Mouse (Mus musculus): ENCODE results near the gene Mypn.

The Mypn gene

DNA sequence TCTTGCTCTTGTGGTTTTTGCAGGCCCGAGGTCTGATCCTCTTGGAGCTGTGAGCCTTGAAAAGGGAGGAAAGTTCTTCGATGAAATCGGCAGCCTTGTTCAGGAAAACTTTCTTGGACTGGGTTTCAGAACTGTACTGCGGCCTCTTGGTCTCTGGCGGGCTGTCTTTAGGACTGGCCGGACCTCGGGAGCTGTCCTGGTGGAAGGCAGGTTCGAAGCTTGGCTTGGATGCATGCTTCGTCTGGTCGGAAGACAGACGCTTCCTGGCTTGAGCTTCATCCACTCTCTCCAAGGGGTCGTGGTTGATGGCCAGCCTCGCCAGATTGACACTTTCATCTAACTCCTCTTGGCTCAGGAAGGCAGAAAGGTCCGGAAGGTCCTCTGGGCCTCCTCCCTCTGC, 11.0 kb downstream of the Mypn start:
- DNase-seq: no peak

DNA sequence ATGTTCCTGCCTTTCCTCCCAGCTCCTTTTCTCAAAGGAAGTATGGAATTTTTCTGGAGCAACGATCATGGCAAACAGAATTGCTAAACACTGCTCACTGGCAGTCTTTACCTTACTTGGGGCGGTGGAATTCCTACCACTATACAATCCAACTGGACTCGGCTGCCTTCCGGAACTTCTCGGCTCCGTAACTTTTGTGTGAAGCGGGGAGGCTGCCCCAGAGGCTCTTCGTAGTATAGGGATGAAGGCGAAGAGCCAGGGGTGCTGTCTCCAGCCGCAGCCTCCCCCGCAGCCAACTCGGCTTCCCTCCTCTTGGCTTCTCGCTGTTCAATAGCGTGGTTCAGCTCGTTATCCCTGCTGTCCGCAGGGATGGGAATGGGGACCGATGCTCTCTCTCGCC, 11.5 kb downstream of the Mypn start:
- DNase-seq: no peak

DNA sequence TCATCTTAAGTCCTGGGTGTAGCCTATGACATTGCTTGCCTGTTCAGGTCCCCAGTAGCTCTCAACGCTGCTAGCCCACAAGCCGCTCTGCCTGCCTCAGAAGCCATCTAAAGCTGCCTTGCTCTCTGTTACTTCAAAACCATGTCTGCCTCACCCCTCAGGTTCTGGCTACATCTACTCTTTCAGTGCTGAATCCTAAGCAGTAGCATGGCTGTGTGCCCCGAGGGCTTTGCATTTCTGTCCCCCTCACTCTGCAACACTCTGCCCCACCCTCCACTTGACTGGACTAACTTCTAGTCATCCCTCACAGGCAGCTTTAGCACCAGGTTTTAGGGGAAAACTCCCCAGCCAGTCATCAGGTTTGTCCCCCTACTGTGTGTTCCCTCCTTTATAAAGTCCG, 19.3 kb downstream of the Mypn start:
- no peak for DNase-seq

DNA sequence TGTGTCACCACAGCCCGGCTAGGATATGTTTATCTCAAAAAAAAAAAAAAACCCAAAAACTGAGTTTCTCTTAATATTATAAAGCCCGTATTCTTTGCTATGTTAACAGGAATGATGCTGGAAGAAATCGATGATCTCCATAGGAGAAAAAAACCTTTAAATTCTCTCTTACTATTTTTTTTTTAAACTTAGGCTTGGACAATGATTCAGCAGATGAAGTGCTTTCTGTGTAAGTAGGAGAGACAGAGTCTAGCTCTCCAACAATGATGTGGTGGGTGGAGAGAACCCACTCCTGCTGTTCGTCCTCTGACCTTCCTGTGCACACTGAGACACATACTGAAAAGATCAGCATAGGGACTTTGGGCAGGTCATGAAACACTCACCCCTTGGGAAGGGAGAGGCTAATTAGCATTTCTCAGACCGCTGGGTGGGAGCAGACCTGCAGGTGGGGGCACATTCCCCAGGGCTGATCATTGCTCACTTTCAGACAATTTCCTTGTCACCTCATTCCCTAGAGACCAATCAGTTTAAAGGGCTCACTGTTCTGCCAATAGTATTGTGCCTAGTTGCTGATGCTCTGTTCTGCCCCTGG, 21.5 kb downstream of the Mypn start:
- no peak for DNase-seq

DNA sequence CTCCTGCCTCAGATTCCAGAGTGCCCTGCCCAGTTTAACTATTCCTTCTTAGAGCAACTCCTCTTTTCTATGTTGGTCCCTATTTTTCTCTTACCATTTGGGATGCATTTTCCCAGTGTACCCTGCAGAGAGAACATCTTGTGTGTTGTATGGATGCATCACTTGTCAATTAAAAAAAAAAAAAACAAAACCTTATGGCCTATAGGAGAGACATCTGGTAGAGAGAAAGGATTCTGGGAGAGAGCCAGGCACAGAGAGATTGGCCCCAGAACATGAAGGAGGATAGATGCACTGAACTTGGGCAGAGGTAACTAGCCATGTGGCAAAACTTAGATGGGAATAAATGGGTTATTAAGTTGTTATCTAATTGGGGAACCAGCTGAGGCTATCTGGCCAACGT, 22.6 kb downstream of the Mypn start:
- DNase-seq: no peak

DNA sequence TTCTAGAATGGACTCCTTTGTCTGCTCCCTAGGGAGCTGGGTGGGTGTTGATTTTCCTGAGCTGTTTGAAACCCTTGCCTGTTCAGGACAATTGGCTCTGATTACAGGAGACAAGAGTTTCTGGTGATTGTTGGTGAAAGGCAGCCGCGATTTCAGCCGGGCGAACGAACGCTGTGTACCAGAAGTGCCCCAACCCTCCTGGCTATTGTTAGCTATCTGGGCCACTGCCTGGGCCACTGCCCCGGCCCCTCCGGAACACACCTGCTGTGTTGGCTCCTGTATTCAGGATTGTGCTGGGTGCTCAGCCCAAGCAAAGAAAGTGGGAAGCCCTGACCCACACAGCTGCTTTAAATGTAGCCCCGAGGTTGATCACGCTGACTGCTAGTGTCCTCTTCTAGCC, 24.2 kb downstream of the Mypn start:
- DNase-seq: no peak

DNA sequence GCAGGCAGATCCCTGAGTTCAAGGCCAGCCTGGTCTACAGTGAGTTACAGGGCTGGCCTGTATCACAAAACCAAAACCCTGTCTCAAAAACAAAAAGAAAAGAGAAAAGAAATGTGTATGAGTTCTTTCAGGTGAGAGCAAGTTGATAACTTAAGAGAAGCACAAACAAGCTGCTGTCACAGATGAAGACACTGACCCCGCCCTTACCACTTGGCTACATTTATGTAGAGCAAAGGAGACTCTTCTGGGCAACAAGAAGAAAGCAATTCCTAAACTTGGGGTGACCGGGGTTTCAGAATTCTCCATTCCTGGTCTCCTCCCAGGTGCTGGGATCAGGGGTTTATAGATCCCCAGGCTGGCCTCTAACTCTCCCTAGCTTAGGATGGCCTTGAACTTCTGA, 25.4 kb downstream of the Mypn start:
- DNase-seq: no peak

DNA sequence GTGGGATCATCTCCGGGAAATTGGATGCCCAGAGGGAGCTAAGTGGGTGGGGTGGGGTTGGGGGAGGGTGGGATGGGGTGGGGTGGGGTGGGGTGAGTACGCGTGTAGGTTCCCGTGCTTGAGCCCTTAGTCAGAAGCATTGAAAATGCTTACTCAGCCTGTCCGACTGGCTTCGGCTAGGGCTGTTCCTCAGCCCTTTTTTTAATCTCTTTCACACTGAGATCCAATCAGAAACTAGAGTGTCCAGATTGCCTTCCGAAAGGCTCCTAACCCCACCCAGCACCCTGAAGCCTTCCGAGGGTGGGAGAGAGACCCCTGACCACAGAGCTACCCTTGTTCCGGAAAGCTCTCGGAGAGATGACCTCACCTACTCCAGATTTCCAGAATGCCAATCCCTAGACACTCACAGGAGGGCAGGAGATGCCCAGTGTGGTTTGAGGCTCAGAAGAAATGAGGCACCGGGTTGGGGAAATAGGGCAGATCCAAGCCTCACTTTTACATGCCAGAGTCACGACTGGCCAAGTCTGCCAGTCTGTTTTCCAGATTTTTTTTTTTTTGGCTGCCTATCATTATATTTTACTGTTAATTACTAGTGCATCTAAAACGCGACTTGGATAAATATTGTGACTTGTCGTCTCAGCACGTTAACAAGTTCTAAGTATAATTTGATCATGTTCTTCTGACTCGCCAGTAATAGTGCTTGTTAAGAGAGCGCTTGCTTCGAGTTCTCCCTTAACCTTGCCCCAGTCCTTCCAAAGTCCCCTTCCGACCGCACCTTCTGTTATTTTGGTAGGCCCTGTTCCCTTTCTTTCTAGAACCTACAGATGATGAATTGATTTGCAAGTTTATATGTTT, 26.2 kb downstream of the Mypn start:
- DNase-seq: no peak

DNA sequence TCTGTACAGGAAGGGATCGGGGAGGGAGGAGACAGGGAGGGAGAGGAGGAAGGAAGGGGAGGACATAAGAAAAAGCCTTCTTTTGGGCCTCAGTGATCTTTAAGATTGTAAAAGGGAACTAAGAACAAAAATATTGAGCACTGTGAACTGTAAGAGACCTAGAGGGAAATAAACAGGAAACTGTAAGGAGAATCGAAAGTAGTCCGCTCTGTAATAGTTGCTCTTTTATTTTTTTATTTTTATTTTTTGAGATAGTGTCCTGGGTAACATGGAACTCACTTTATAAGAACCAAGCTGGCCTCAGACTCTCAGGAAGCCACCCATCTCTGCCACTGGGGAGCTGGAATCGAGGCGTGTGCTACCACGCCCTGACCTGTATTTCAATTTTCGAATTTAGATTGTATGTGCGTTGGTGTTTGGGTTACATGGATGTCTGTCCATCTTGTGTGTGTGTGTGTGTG, 27.3 kb downstream of the Mypn start:
- DNase-seq: no peak

DNA sequence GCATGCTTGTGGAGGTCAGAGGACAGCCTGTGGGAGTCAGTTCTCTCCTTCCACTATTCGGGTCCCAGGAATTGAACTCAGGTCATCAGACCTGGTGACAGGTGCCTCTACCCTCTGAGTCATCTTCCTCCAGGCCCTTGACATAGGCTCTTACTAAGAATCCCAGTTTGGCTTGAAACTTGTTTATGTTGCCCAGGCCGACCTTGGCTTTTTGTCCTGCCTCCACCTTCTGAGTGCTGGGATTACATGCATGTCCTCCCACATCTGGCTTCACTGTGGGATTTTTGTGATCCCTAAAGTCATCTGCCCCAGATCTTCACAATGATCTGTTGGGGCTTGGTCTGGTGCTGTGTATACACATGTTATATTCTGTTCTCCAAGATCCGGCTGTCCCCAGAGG, 31.7 kb downstream of the Mypn start:
- DNase-seq: no peak

DNA sequence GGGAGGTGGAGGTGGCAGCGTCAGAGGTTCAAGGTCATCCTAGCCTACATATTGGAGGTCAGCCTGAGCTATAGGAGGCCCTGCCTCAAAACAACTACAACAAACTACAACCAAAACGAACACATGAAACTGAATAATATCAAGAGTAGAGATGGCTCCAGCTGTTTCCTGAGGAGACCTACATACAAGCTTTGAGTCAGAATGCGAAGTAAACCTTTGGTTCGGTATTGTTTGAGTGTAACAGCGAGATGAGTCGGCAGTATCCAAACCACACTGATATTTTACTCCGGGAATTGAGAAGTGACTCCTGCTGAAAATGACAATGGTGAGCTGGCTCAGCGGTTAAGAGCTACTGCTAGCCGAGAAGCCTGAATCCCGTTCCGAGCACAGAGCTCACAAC, 34.2 kb downstream of the Mypn start:
- no peak for DNase-seq

DNA sequence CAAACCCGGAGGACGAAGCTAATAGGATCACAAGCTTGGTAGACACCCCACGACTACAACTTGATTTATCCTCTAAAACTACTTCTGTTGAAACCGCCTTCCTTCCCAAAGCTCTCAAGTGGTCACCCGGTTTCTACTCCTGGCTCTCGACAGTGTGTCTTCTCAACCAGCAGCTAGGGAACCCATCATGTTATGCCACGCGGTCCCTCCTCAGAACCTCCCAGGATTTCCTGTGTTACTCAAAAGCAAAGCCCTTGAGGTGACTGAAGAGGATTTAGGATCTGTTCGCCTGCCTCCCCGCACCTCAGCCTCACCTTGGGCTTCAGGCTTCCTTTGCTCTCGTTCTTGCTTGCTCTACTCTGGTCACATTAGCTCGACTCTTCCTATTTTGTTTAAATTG, 35.6 kb downstream of the Mypn start:
- no peak for DNase-seq

DNA sequence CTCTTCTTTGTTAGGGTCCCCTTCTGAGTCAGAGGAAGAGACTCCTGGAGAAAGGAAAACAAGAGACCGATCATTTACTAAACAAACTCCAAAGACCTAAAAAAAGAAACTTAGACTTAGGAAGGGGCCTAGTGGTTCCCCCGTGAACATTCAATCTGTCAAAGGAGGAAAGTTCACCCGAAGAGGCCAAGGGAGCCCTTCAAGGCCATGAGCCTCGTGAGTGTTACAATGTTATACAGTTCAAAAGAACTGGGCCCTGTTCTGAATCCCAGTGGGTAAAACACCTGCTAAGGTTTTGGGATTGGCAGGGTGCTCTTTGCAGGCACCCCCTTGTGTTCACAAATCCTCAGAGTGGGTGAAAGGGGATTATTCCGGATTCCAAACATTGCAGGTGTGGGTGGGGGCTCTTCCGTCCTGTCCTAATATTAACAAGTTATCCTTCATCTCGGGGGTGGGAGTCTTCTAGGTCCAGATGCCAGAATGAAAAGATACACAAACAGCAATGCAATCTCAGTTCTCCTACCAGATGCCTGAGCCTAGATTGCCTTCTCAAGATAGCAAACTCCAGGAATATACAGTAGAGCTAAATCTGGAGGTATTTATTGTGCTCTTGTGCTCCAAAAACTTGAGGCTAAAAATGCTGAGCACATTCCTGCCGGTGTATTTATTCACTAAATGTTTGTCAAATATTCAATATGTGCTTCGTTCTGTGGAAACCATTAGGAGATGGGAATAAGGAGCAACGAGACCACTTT, 36.3 kb downstream of the Mypn start:
- DNase-seq: no peak

DNA sequence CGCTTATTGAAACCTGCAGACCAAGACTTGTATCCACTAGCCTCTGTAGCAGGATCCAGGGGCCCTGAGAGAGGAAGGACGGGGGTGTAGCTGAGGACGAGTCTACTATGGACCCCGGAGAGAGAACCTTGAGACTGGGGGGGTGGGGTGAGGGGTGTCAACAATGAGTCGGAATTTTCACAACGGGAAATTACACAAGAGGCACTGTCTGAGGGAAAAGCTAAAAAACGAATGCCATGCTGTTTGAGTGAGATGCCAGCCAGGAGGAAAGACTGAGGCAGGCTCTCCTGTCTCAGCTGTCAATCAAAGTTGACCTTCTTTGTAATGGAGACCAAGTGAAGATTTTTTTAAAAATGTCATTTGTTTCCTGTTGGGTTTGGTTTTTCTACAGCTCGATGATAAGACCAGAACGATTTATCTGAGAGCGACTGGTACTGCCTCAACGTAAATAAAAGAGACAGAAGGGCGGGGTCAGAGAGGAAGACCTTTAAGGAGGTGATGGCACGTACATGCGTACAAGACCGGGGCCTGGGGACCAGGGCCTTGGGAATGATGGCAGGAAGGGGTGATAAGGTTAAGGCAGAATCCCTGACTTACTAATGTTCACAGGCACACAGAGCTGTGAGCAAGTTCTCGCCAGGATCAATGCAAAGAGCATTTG, 37.9 kb downstream of the Mypn start:
- DNase-seq: no peak

DNA sequence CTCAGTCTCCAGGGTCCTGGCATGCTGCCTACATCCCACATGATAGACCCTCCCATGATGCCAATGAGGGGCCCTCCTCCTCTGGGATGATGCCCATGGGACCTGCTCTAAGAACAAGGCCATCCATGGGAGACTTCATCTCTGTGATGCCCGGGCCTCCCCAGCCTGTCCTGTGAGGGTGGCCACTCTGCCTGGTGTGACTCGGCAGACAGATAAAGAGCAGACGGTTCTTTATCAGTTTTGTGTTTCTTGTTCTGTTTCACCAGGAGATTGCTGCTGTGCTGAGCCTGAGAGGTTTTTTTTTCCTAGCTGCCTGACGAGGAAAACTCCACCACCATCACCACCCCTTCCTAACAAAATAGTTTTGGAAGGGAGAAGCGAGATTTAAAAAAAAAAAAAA, 42.5 kb downstream of the Mypn start:
- DNase-seq: no peak

DNA sequence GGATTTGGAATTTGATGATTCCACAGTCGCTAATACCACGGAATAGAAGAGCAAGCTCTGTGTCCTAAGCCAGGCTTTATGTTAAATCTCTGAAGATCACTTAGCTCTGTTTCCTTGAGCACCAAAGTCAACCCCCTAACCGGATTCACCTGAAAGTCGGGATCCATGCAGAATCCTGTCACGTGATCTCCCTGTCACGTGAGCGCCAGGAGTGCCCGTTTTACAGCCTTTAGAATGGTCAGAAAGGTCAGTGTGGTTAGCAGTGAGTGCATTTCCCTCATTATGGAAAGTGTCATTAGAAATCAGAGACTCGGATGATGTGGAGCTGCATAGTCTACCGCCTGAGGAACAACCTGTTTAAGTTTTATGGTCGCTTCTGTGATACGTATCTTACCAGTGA, 43.1 kb downstream of the Mypn start:
- no peak for DNase-seq

DNA sequence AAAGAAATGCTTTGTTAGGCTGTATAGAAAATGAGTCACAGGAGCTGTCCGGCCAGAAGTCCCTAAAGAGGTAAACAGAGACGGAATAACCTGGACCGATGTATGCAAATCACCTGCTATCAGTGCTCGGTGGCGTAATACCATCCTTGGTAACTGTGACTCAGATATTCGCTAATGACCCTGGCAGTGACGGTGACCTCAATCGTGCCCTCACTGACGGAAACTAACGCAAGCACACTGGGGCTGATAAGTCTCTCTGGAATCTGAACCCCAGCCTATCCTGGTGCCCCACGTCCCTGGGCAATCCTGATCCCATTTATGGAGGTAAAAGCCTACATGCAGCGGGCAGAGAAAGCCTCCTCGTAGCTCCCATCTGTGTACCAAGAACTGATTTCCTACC, 45.6 kb downstream of the Mypn start:
- no peak for DNase-seq

DNA sequence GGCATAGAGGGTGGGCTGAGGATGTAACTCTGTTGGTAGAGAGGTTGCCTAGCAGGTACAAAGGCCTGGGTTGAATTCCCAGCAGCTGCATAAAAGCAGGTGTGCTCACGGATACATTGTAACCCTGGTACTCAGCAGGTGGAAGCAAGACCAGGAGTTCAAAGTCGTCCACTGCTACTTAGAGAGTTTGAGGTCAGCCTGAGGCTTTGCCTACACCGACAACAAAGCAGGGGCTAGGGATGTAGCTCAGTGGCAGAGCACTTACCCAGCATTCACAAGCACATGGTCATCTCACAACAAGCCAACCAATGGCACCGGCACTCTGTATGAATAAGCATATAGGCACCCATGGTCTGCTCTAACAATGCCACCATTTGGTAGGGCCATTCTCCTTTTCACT, 46.3 kb downstream of the Mypn start:
- no peak for DNase-seq

DNA sequence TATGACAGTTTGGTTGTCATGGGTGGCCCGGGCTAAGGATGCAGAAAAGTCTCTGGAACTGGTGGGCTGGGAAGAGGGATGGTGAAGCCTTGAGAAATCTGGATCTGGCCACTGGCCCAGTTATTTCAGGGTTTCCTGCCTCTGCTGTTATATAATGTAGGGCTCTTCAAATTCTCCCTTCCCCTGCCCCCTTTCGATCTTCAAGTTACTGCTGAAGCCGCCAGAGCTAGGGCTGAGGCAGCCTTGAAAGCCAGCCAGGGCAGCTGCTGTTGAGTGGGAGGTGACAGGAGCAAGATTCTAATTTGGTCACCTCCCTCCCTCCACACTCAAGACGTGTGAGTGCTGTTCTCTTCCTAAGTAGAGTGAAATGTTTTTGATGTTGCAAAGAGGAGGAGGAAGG, 46.8 kb downstream of the Mypn start:
- DNase-seq: no peak

DNA sequence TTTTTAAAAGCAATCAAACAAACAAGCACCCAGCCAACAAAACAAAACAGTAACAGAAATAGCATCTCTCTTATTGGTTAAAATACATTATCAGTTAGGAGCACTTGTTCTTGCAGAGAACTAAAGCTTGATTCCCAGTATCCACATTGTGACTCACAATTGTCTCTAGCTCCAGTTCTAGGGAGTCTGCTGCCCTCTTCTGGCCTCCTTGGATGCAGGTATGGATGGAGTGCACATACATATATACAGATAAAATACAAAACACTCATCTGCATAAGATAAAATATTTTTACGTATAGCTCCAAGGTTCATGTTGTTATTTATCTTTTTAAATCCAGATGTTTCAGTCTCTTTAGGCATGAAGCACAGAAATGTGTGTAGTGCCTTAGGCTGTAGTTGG, 47.4 kb downstream of the Mypn start:
- no peak for DNase-seq

DNA sequence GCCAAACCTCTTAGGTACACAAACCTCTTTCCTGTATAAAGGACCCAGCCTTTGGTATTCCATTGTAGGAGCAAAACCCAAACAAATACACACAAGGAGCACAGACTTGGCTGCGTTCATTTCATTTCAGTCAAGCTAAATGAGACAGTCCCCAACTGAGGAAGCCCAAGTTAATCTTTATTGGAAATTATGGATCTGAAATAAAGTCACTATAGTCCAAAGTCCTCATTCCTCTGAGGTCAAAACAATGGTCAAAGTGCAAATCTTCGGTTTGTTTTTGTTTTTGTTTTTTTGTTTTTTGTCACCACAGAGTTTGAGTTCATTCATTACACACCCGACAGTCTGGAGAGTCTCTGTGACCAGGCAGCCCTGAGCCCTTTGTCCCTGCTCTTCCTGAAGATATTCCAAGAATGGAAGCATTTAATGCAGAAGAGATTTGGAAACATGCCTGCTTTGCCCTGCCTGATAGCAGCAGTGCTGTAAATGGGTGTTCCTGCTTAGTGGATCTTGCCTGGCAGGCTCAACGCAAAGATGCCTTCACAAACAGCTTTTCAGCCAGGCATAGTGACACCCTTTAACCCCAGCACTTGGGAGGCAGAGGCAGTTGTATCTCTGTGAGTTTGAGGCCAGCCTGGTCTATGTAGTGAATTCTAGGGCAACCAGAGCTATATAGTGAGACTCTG, 47.9 kb downstream of the Mypn start:
- no peak for DNase-seq

DNA sequence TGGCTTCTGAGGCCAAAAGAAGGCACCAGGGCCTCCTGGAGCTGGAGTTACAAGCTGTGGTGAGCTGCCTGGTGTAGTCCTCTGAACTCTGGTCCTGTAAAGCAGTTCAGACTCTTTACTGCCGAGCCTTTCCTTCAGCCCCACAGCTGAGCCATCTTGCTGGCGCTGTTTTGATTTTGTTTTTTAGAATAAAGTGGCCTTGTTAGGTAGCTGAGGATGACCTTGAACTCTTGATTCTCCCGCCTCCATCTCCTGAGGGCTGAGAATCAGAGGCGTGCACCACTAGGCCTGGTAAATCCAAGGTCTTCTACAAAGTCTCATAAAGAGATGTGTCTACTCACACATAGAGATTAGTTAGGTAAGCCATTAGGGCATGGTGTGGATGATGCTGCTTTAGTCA, 49.0 kb downstream of the Mypn start:
- no peak for DNase-seq

DNA sequence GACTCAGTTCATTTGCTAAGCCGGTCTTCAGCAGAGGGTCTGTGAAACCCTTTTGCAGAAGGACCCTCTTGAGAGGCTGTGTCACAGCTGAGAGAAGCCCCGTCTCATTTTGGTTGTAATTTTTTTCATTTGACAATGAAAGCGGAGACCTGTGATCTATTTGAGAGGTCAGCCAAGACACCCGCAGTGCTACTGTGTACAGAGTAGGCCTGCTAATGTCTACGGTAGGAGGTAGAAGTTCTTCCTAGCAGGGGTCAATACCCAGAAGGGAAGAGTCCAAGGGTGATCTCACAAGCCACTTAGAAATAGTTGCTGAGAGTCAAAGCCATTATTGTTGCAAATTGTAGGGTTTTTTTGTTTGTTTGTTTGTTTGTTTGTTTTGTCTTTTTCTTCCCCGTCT, 49.5 kb downstream of the Mypn start:
- no peak for DNase-seq
